Mouse (Mus musculus) thymus, adult 2 months (tissue): ENCODE data around the gene Zfp420.

ENCODE experiments used
- CTCF ChIP-seq: fragments of 200-500 bp; IDR thresholded peaks from 2 replicates; pipeline ENCODE4 v1.5.1; 2012; ENCODE audit warnings: mild to moderate bottlenecking, control low read depth, low read length, moderate library complexity, borderline replicate concordance; ENCODE audit not compliant: control insufficient read depth, poor library complexity, insufficient read depth; ENCODE audit errors: extremely low read depth
- POLR2A ChIP-seq: fragments of 200-500 bp; IDR thresholded peaks from 2 replicates; pipeline ENCODE4 v1.6.1; 2012; ENCODE audit warnings: mild to moderate bottlenecking, low read length, control low read depth, moderate library complexity; ENCODE audit not compliant: control insufficient read depth, poor library complexity, insufficient read depth; ENCODE audit errors: extremely low read depth

DNA sequence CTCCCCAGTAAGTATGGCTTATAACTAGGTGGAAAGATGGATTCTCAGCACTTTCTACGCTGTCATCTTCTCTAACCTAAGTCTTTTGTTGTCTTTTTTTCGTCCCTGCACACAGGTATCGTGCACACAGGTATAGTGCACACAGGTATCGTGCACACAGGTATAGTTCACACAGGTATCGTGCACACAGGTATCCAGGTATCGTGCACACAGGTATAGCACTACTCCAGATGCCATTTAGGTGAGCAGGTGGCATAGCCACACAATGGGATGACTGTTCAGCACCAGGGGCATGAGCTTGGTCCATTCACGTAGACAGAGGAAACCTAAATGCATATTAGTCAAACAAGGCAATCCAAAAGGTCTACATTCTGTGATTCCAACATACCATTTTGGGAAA, 30.7 kb downstream of the Zfp420 start:
- TF ChIP-seq CTCF (no peak), POLR2A (no peak)
